Comparison of ENCODE assay signal across 11 mouse cellular contexts in the genomic region with DNA sequence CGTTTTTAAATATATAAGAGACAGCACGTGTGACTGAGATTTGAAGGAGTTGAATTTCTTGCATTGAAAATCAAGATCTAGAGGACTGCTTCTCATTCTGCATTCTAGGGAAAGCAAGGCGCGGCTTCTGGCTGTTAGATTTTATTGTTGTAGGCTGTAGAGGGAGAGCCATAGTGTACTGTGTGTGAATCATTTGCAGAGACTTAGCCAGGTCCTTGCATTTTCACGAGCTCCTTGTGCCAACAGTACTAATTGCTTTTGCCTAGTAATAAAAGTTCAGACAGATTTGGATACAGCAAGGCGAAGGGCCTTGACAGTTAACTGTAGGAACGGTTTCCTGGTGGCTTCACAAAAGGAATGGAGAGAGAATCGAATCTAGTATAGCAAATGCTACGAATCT. TPM values are rescaled to one million over a fixed set of nuclear protein-coding genes. Genes with fewer than 3 reads are reported as not detected.
A peak's percentile ranks its signal among the peaks of the same experiment; 100 is the strongest.
DNase-seq lines count a peak whose midpoint lies in the region; ATAC-seq and TF ChIP-seq lines count a peak whose summit lies in the region.
"Had no signal": no experiment of that assay in that cellular context is flagged by ENCODE, and none has a peak within 500 bp of the region (broad histone marks: within the 10 kb centered on the region; RNA-seq: fewer than 3 reads in every experiment).

No protein-coding gene starts in this region.

- peak overlapping the region; percentile 79; the same call in 1 of the 2 replicates for H3K4me3 ChIP-seq in heart, embryonic 11.5 days (ENCODE audit: low read depth, low read length)
- H3K4me3 ChIP-seq in liver, postnatal 0 days (ENCODE audit: low read depth, low read length), result no peak overlapping the region
- no peak overlapping the region for H3K4me3 ChIP-seq in liver, embryonic 12.5 days
- peak overlapping the region; percentile 65; the same call in 1 of the 2 replicates for H3K4me3 ChIP-seq in intestine, embryonic 15.5 days (replicated peaks)
- H3K4me3 ChIP-seq in stomach, embryonic 15.5 days (replicated peaks), result 0 out of 2 replicates have a peak overlapping the region, but pooled peaks have one; percentile 75
- H3K4me3 ChIP-seq in layer of hippocampus, adult 2 months, result no peak overlapping the region

- ATAC-seq in heart, embryonic 11.5 days (replicated peaks; ENCODE audit: insufficient number of reproducible peaks, low FRiP score, low TSS enrichment), result no peak
- ATAC-seq in liver, postnatal 0 days, result no peak
- ATAC-seq in liver, embryonic 12.5 days, result no peak
- ATAC-seq in intestine, embryonic 15.5 days, result peak; percentile 13; the same call in 1 of the 2 replicates
- ATAC-seq in stomach, embryonic 15.5 days (ENCODE audit: insufficient read depth, low FRiP score, low read depth), result no peak
- ATAC-seq: midbrain, embryonic 13.5 days; Patski had no signal

- TF ChIP-seq CTCF in liver, postnatal 0 days (IDR thresholded peaks at IDR 0.05; ENCODE audit: low read depth), result no peak
- TF ChIP-seq CTCF in layer of hippocampus, adult 2 months (conservative IDR thresholded peaks at IDR 0.05), result no peak

- no peaks in the 10 kb centered on the region for H3K36me3 ChIP-seq in heart, embryonic 11.5 days (ENCODE audit: control insufficient read depth, insufficient read depth, low read length)
- no peaks in the 10 kb centered on the region for H3K36me3 ChIP-seq in liver, postnatal 0 days (replicated peaks; ENCODE audit: insufficient read depth, low read length)
- H3K36me3 ChIP-seq in liver, embryonic 12.5 days, result no peaks in the 10 kb centered on the region
- H3K36me3 ChIP-seq in intestine, embryonic 15.5 days, result no peaks in the 10 kb centered on the region
- H3K36me3 ChIP-seq in stomach, embryonic 15.5 days, result no peaks in the 10 kb centered on the region
- H3K36me3 ChIP-seq: midbrain, embryonic 13.5 days had no signal

- H3K27me3 ChIP-seq in heart, embryonic 11.5 days (ENCODE audit: control insufficient read depth, insufficient read depth, low read length), result no peaks in the 10 kb centered on the region
- no peaks in the 10 kb centered on the region for H3K27me3 ChIP-seq in liver, postnatal 0 days (ENCODE audit: insufficient read depth, low read length)
- peaks cover 23% of the 10 kb centered on the region for H3K27me3 ChIP-seq in liver, embryonic 12.5 days (replicated peaks)
- no peaks in the 10 kb centered on the region for H3K27me3 ChIP-seq in intestine, embryonic 15.5 days (replicated peaks)
- H3K27me3 ChIP-seq in stomach, embryonic 15.5 days (replicated peaks), result no peaks in the 10 kb centered on the region
- H3K27me3 ChIP-seq: Patski had no signal

- peaks cover 41% of the 10 kb centered on the region for H3K4me1 ChIP-seq in heart, embryonic 11.5 days (ENCODE audit: control insufficient read depth, insufficient read depth, low read length)
- H3K4me1 ChIP-seq in liver, postnatal 0 days (ENCODE audit: insufficient read depth), result no peaks in the 10 kb centered on the region; the same call in 1 of the 2 replicates
- H3K4me1 ChIP-seq in liver, embryonic 12.5 days, result peaks cover 26% of the 10 kb centered on the region
- peaks cover 40% of the 10 kb centered on the region for H3K4me1 ChIP-seq in intestine, embryonic 15.5 days (replicated peaks)
- H3K4me1 ChIP-seq in stomach, embryonic 15.5 days, result peaks cover 44% of the 10 kb centered on the region

- peak overlapping the region; percentile 55; the same call in 1 of the 2 replicates for H3K9ac ChIP-seq in heart, embryonic 11.5 days (ENCODE audit: low read depth, low read length)
- H3K9ac ChIP-seq in liver, postnatal 0 days (replicated peaks), result no peak overlapping the region
- no peak overlapping the region for H3K9ac ChIP-seq in liver, embryonic 12.5 days
- H3K9ac ChIP-seq in intestine, embryonic 15.5 days, result no peak overlapping the region
- H3K9ac ChIP-seq in stomach, embryonic 15.5 days, result no peak overlapping the region
- H3K9ac ChIP-seq: midbrain, embryonic 13.5 days had no signal

- no peak for TF ChIP-seq EP300 in liver, postnatal 0 days (IDR thresholded peaks at IDR 0.05; ENCODE audit: low read depth)

- peak overlapping the region; percentile 84 for H3K4me2 ChIP-seq in heart, embryonic 11.5 days
- H3K4me2 ChIP-seq in liver, postnatal 0 days (ENCODE audit: low read depth, low read length), result peak overlapping the region; percentile 94; the same call in 1 of the 2 replicates
- H3K4me2 ChIP-seq in liver, embryonic 12.5 days, result no peak overlapping the region
- peak overlapping the region; percentile 84 for H3K4me2 ChIP-seq in intestine, embryonic 15.5 days (replicated peaks)
- peak overlapping the region; percentile 86; the same call in 1 of the 2 replicates for H3K4me2 ChIP-seq in stomach, embryonic 15.5 days

- no peaks in the 10 kb centered on the region for H3K9me3 ChIP-seq in heart, embryonic 11.5 days (replicated peaks; ENCODE audit: control insufficient read depth, low read length)
- no peaks in the 10 kb centered on the region for H3K9me3 ChIP-seq in liver, postnatal 0 days (ENCODE audit: low read length)
- no peaks in the 10 kb centered on the region for H3K9me3 ChIP-seq in liver, embryonic 12.5 days (replicated peaks)
- no peaks in the 10 kb centered on the region for H3K9me3 ChIP-seq in intestine, embryonic 15.5 days
- H3K9me3 ChIP-seq in stomach, embryonic 15.5 days, result no peaks in the 10 kb centered on the region
- H3K9me3 ChIP-seq: midbrain, embryonic 13.5 days had no signal

- DNase-seq in heart, postnatal 4 days, result no peak
- no peak for DNase-seq in liver, postnatal 0 days
- no peak for DNase-seq in layer of hippocampus, adult 2 months (ENCODE audit: low spot score in 2 of 2)
- no peak for DNase-seq in urinary bladder, postnatal 25 days (ENCODE audit: low spot score)
- DNase-seq: layer of hippocampus, adult 9-11 months had no signal

- H3K27ac ChIP-seq in heart, embryonic 11.5 days (ENCODE audit: low read depth, low read length), result no peak overlapping the region
- no peak overlapping the region for H3K27ac ChIP-seq in liver, postnatal 0 days (ENCODE audit: low read depth)
- no peak overlapping the region for H3K27ac ChIP-seq in liver, embryonic 12.5 days
- H3K27ac ChIP-seq in intestine, embryonic 15.5 days, result peak overlapping the region; percentile 23
- H3K27ac ChIP-seq in stomach, embryonic 15.5 days, result peak overlapping the region; percentile 19
- H3K27ac ChIP-seq in layer of hippocampus, adult 2 months, result no peak overlapping the region
- H3K27ac ChIP-seq: midbrain, embryonic 13.5 days had no signal

- 67% methylated on average over 9 of the region's 9 CpGs for WGBS in heart, embryonic 11.5 days (ENCODE audit: insufficient replicate concordance)
- WGBS in liver, postnatal 0 days (ENCODE audit: insufficient replicate concordance), result 65% methylated on average over 9 of the region's 9 CpGs
- WGBS in liver, embryonic 12.5 days (ENCODE audit: insufficient replicate concordance), result 63% methylated on average over 9 of the region's 9 CpGs
- 51% methylated on average over 9 of the region's 9 CpGs for WGBS in intestine, embryonic 15.5 days
- 61% methylated on average over 9 of the region's 9 CpGs for WGBS in stomach, embryonic 15.5 days

RNA-seq across cellular contexts. Expression of gene Csrp2, which starts 3.0 kb away (rescaled TPM):
- 430 and 458 TPM in 2 replicates for polyA plus RNA-seq in heart, embryonic 11.5 days (2014; fragmentation: Nextera tagmentation; extraction: Ambion mirVana)
- 100 to 1,000 TPM; 267 to 274 TPM for total RNA-seq in heart, postnatal 4 days (2021)
- 19.2 and 21.2 TPM in 2 replicates for polyA plus RNA-seq in liver, postnatal 0 days (2015; fragmentation: Nextera tagmentation; extraction: Ambion mirVana)
- polyA plus RNA-seq in liver, embryonic 12.5 days (2016; fragmentation: Nextera tagmentation; extraction: Ambion mirVana), result 26.2 and 27.5 TPM in 2 replicates
- 273 and 278 TPM in 2 replicates for polyA plus RNA-seq in intestine, embryonic 15.5 days (2015; fragmentation: Nextera tagmentation; extraction: Ambion mirVana)
- polyA plus RNA-seq in stomach, embryonic 15.5 days (2015; fragmentation: Nextera tagmentation; extraction: Ambion mirVana), result 224 and 252 TPM in 2 replicates
- 10 to 100 TPM; 20.2 to 24.6 TPM for total RNA-seq in layer of hippocampus, adult 2 months (2021)

Comparison
In these comparisons a context has a peak if more than half of its experiments do, and no peak if none do; other contexts are left out.
1. H3K27ac ChIP-seq: peak in intestine, embryonic 15.5 days (single experiment) and stomach, embryonic 15.5 days (single experiment); none in heart, embryonic 11.5 days (single experiment), liver, postnatal 0 days (single experiment), liver, embryonic 12.5 days (single experiment) and layer of hippocampus, adult 2 months (single experiment).
2. H3K4me3 ChIP-seq: peak in heart, embryonic 11.5 days (single experiment), intestine, embryonic 15.5 days (single experiment) and stomach, embryonic 15.5 days (single experiment); none in liver, postnatal 0 days (single experiment), liver, embryonic 12.5 days (single experiment) and layer of hippocampus, adult 2 months (single experiment).